Mouse (Mus musculus) telencephalon, adult 2 months (tissue): ENCODE results near the gene Pcgf1.

Experiments
- DNase-seq: peaks from one replicate; pipeline ENCODE4 v3.0.0-alpha.2; 2011; ENCODE audit warnings: low read depth, low spot score

The Pcgf1 gene

GRCm38 (mm10) chr6:83077630-83078323 is at the start of gene Pcgf1:
TSS of gene Pcgf1 (plus strand) at chr6:83077869.
- peak; percentile 29 for DNase-seq

GRCm38 (mm10) chr6:83029777-83030176 is 47.9 kb upstream of the Pcgf1 start:
- DNase-seq, result no peak

- DNase-seq, result no peak
Observed at GRCm38 (mm10) chr6:83031111-83031510, 46.6 kb upstream of the Pcgf1 start.

- DNase-seq, result no peak
Observed at GRCm38 (mm10) chr6:83031921-83032590, 45.6 kb upstream of the Pcgf1 start.

- DNase-seq, result no peak
Observed at GRCm38 (mm10) chr6:83032769-83033191, 44.9 kb upstream of the Pcgf1 start.

GRCm38 (mm10) chr6:83033249-83034185 is 44.2 kb upstream of the Pcgf1 start, which contains the start of the genes Dok1 and Loxl3:
TSS of gene Dok1 (minus strand) at chr6:83033471.
TSS of gene Loxl3 (plus strand) at chr6:83034173.
- no peak for DNase-seq

- no peak for DNase-seq
Observed at GRCm38 (mm10) chr6:83034463-83035055, 43.1 kb upstream of the Pcgf1 start.

- no peak for DNase-seq
Observed at GRCm38 (mm10) chr6:83037188-83037587, 40.5 kb upstream of the Pcgf1 start.

GRCm38 (mm10) chr6:83038496-83039012 is 39.1 kb upstream of the Pcgf1 start:
- no peak for DNase-seq

- no peak for DNase-seq
Observed at GRCm38 (mm10) chr6:83040601-83041000, 37.1 kb upstream of the Pcgf1 start.

- no peak for DNase-seq
Observed at GRCm38 (mm10) chr6:83043561-83043960, 34.1 kb upstream of the Pcgf1 start.

GRCm38 (mm10) chr6:83043993-83044392 is 33.7 kb upstream of the Pcgf1 start:
- DNase-seq, result no peak

GRCm38 (mm10) chr6:83044742-83045141 is 32.9 kb upstream of the Pcgf1 start:
- no peak for DNase-seq

- no peak for DNase-seq
Observed at GRCm38 (mm10) chr6:83049367-83049766, 28.3 kb upstream of the Pcgf1 start.

GRCm38 (mm10) chr6:83053136-83053960 is 24.3 kb upstream of the Pcgf1 start:
- DNase-seq, result no peak

- DNase-seq, result peak; percentile 99
Observed at GRCm38 (mm10) chr6:83054074-83054851, 23.4 kb upstream of the Pcgf1 start, which contains the start of gene Aup1. TSS of gene Aup1 (plus strand) at chr6:83054521.

GRCm38 (mm10) chr6:83054871-83055431 is 22.7 kb upstream of the Pcgf1 start, which contains the start of gene Htra2:
TSS of gene Htra2 (minus strand) at chr6:83055273.
- no peak for DNase-seq

GRCm38 (mm10) chr6:83057790-83058189 is 19.9 kb upstream of the Pcgf1 start, which contains the start of gene Dqx1:
TSS of gene Dqx1 (plus strand) at chr6:83057844.
- peak; percentile 35 for DNase-seq

GRCm38 (mm10) chr6:83058725-83059124 is 18.9 kb upstream of the Pcgf1 start:
- no peak for DNase-seq
